Mouse (Mus musculus): ENCODE measurements around the gene Ndp.

The Ndp gene

GRCm38 (mm10) chrX:16911241-16911873, at the start of gene Ndp:
Ndp (minus strand) TSS chrX:16911774.
- DNase-seq (ENCODE audit: low read depth, low spot score), result no peak

- DNase-seq (ENCODE audit: low read depth, low spot score), result no peak
These were observed 43.2 kb upstream of the Ndp start for GRCm38 (mm10) chrX:16954767-16955166.

GRCm38 (mm10) chrX:16918006-16918405, 6.4 kb upstream of the Ndp start:
- DNase-seq (ENCODE audit: low read depth, low spot score), result no peak

- DNase-seq (ENCODE audit: low read depth, low spot score), result no peak
These were observed 1.5 kb upstream of the Ndp start for GRCm38 (mm10) chrX:16913118-16913517.

GRCm38 (mm10) chrX:16911911-16912310, 337 bp upstream of the Ndp start:
- DNase-seq (ENCODE audit: low read depth, low spot score), result no peak

- DNase-seq (ENCODE audit: low read depth, low spot score), result no peak
These were observed 1.1 kb downstream of the Ndp start for GRCm38 (mm10) chrX:16910211-16911095.

GRCm38 (mm10) chrX:16908652-16909051, 2.9 kb downstream of the Ndp start:
- no peak for DNase-seq (ENCODE audit: low read depth, low spot score)

GRCm38 (mm10) chrX:16907554-16907953, 4.0 kb downstream of the Ndp start:
- no peak for DNase-seq (ENCODE audit: low read depth, low spot score)

GRCm38 (mm10) chrX:16894377-16895175, 17.0 kb downstream of the Ndp start:
- peak; percentile 40 for DNase-seq (ENCODE audit: low read depth, low spot score)

GRCm38 (mm10) chrX:16867640-16868314, 43.8 kb downstream of the Ndp start:
- no peak for DNase-seq (ENCODE audit: low read depth, low spot score)

- no peak for DNase-seq (ENCODE audit: low read depth, low spot score)
These were observed 51.3 kb downstream of the Ndp start for GRCm38 (mm10) chrX:16860244-16860643.

GRCm38 (mm10) chrX:16846034-16846433, 65.5 kb downstream of the Ndp start:
- no peak for DNase-seq (ENCODE audit: low read depth, low spot score)

- DNase-seq (ENCODE audit: low read depth, low spot score), result no peak
These were observed 70.1 kb downstream of the Ndp start for GRCm38 (mm10) chrX:16841443-16841842.

GRCm38 (mm10) chrX:16837293-16837692, 74.3 kb downstream of the Ndp start:
- DNase-seq (ENCODE audit: low read depth, low spot score), result no peak

- no peak for DNase-seq (ENCODE audit: low read depth, low spot score)
These were observed 75.0 kb downstream of the Ndp start for GRCm38 (mm10) chrX:16836488-16837082.
